Mouse (Mus musculus) bone marrow, adult 2 months (tissue): ENCODE data around the gene Zcchc14. TPM values are rescaled to one million over a fixed set of nuclear protein-coding genes. Genes with fewer than 3 reads are reported as not detected.

Experiments
- H3K27ac ChIP-seq: fragments of 200-500 bp; 2 replicates; pipeline ENCODE4 v1.5.1; 2012; ENCODE audit warnings: low read depth, mild to moderate bottlenecking, control low read depth, inconsistent platforms, low read length; ENCODE audit not compliant: control insufficient read depth, poor library complexity, insufficient read depth
- H3K4me1 ChIP-seq: fragments of 200-500 bp; 2 replicates; pipeline ENCODE4 v1.6.1; 2011; ENCODE audit warnings: low read length; ENCODE audit not compliant: control insufficient read depth, insufficient read depth
- H3K4me3 ChIP-seq: fragments of 200-500 bp; replicated peaks from 2 replicates; pipeline ENCODE3; 2011; ENCODE audit warnings: mild to moderate bottlenecking, low read depth, low read length, control low read depth; ENCODE audit not compliant: control insufficient read depth
- CTCF ChIP-seq: fragments of 200-500 bp; IDR thresholded peaks from 2 replicates; pipeline ENCODE4 v1.5.1; 2011; ENCODE audit warnings: low read length, control low read depth; ENCODE audit not compliant: control insufficient read depth, insufficient read depth
- POLR2A ChIP-seq: fragments of 200-500 bp; IDR thresholded peaks from 2 replicates; pipeline ENCODE4 v1.6.1; 2011; ENCODE audit warnings: low read depth, mild to moderate bottlenecking, control low read depth, low read length, borderline replicate concordance; ENCODE audit not compliant: control insufficient read depth
- WGBS: fragments of 180-500 bp; shearing (Covaris S2); methylation state at CpG from one replicate; pipeline ENCODE4 v1.1.7; 2018; 5-methylcytosine and 5-hydroxymethylcytosine counted together
- polyA plus RNA-seq: library from polyadenylated mRNA; stranded (reverse); fragments of >200 nt; gene quantifications from 2 replicates; pipeline ENCODE4 v1.2.4, GENCODE M21; 2011; ENCODE audit warnings: low replicate concordance; ENCODE audit not compliant: missing spikeins, insufficient read depth, insufficient read length

Gene Zcchc14
- polyA plus RNA-seq, 1 experiment = 4.9 TPM

DNA sequence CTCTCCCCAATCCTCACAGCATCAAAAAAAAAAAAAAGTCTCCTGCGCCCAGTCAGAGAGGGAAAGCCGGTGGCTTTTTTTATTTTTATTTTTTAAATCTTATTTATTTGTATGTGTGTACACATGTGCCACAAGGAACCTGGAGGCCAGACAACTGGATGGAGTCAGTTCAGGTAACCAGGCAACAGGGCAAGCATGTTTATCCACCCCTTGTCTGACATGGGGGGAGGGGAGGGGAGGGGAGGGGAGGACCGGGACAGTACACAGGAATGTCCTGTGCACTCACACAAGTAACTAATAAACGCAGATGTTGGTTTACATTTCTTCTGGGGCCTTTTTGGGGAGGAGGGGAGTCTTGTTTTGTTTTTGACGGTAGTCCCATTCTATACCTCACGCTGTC, 89.0 kb downstream of the Zcchc14 start:
- Histone ChIP-seq H3K4me3 (no peak overlapping the region), H3K4me1 (no peaks in the 10 kb centered on the region), H3K27ac (no peak overlapping the region)
- TF ChIP-seq CTCF = no peak
- TF ChIP-seq POLR2A = no peak
- WGBS = 89% methylated on average over 6 of the region's 6 CpGs

DNA sequence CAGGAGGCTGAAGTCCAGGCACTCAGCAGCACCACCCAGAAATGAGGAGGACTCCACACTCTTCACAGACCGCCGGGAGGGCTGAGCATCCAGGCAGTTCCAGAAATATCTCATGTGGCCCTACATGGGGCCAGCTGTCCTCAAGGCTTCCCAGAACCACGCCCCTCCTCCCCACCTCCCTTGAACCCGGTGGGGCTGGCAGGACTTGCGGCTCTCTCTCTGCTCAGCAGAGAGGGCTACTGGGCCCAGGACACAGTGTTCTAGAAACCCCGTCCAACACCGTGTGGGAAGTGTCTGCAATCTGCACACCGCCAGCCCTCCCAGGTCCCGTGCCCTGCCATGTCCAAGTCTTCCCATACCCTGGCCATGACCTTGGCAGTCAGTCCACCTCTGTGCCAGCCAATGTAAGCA, 89.8 kb downstream of the Zcchc14 start:
- WGBS = 82% methylated on average over 9 of the region's 9 CpGs
- TF ChIP-seq POLR2A = no peak
- no peak for TF ChIP-seq CTCF
- H3K27ac ChIP-seq = no peak overlapping the region; the same call in 1 of the 2 replicates
- H3K4me3 ChIP-seq = no peak overlapping the region
- no peaks in the 10 kb centered on the region for H3K4me1 ChIP-seq

DNA sequence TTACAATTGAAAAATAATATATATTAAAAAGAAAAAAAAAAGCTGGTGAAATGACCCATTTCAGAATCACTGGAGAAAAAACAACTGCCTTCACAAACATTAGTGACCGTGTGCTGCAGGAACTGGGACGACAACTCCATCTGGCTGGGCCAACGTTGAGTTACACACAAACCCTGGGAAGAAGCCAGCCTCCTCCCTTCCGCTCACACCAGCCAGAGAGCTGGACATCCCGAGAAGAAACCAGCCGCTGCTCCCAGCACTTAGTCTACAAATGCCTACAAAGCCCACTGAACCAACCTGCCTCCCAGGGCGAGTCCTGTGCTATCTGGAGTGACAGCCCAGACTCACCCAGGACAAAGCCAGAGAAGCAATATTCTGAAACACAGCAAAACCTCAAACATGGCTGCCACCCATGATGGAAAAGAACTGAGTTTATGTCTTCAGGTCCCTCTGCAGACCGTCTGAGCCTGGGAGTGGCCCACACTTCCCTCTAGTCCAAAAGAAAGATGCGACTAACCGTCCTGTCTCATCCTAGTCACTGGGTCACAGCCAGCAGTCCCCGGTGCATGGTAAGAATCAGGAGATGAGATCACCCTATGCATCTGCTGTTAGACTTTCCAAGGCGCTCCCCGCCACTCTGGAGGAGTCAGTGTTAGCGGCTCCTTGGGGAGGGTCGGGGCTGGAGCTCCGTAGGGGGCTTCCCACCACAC, 90.9 kb downstream of the Zcchc14 start:
- Histone ChIP-seq H3K4me3 (no peak overlapping the region), H3K27ac (no peak overlapping the region), H3K4me1 (no peaks in the 10 kb centered on the region)
- TF ChIP-seq CTCF = no peak
- no peak for TF ChIP-seq POLR2A
- 85% methylated on average over 16 of the region's 16 CpGs for WGBS

DNA sequence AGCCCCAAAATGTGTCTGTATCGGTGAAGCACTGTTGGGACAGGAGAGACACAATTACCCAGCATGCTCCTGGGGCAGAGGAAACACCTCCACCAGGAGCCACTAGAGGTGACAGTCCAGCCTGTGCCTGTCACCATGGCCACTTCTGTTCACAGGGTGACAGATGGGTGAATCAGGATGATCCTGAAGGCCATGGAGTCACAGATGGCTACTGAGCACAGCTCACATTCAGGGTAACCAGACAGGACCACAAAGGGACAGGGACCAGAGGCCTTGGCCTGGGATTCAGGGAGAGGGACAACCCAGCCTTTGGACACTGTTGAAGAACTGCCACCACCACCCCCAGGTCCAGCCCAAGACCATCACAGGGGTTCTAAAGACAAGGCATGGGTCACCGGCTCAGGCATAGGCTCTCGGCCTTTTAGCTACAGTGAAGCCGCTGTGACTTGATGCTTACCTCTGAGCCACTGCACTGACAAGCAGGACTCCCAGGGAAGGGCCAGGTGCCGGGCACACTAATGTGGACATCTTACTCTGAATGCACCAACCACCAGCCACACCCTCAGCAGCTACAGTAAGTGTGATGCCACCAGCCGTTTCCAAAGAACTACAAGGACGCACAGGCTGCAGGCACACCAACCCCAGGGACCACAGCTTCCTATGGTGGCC, 92.1 kb downstream of the Zcchc14 start:
- no peaks in the 10 kb centered on the region for H3K4me1 ChIP-seq
- TF ChIP-seq POLR2A (no peak), CTCF (no peak)
- WGBS = 88% methylated on average over 7 of the region's 7 CpGs
- H3K27ac ChIP-seq = no peak overlapping the region
- no peak overlapping the region for H3K4me3 ChIP-seq

DNA sequence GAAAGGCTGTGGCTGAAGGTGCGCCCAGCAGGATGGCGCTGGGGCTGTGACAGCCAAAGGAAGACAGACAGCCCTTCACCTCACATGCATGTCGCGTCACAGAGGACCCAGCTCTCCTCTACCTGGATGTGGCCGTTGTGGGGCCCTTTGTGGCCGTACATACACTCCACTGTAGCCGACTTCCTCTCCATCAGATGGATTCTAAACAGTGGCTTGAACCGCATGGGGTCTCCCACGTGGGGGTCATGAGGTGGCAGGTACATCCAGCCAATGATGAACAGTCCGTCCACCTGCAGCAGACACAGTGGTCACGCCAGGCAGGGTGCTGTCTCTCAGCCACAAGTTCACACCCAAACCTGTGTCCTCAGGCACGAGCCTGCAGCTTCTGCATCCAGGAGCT, 92.9 kb downstream of the Zcchc14 start:
- H3K4me3 ChIP-seq = no peak overlapping the region
- 88% methylated on average over 12 of the region's 12 CpGs for WGBS
- TF ChIP-seq CTCF (no peak), POLR2A (no peak)
- H3K27ac ChIP-seq = no peak overlapping the region
- no peaks in the 10 kb centered on the region for H3K4me1 ChIP-seq

DNA sequence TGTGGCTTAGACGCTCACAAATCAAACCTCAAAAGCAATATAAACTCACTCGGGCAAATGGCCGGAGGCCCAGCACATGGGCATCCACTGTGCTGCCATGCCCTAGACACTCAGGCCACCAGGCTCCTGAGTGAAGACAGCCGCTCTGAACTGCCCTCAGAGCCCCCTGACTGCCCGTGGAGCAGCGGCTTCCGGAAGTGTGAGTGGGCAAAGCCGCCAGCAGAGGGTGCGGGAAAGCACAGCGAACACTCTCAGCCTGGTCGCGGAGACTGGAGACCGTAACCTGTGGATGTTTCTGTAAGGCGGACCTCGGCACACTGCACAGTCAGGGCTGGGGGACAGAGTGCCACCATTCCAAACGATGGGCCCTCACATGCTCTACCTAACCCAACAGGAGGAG, 94.2 kb downstream of the Zcchc14 start:
- TF ChIP-seq CTCF (no peak), POLR2A (no peak)
- Histone ChIP-seq H3K27ac (no peak overlapping the region), H3K4me3 (no peak overlapping the region), H3K4me1 (no peaks in the 10 kb centered on the region)
- WGBS = 87% methylated on average over 16 of the region's 16 CpGs

DNA sequence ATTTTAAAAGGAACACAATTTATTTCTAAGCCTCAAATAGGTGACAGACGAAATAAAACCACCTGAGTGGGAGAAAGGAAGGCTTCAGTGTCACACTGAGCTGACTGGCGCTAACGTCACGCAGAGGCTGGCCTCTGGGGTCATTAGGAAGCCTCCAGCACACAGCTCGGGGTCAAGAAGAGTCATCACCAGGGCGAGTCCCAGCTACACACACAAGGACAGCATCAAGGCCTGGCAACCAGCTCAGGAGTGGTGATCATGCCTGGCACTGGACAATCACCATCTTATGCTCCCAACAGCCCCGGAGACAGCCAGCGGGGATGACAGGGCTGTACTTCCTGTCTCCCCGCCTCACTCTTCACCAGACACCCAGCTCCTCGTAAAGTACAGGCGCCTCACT, 95.0 kb downstream of the Zcchc14 start:
- H3K27ac ChIP-seq = no peak overlapping the region
- H3K4me1 ChIP-seq = no peaks in the 10 kb centered on the region
- TF ChIP-seq CTCF (no peak), POLR2A (no peak)
- WGBS = 86% methylated on average over 11 of the region's 11 CpGs
- H3K4me3 ChIP-seq = no peak overlapping the region

DNA sequence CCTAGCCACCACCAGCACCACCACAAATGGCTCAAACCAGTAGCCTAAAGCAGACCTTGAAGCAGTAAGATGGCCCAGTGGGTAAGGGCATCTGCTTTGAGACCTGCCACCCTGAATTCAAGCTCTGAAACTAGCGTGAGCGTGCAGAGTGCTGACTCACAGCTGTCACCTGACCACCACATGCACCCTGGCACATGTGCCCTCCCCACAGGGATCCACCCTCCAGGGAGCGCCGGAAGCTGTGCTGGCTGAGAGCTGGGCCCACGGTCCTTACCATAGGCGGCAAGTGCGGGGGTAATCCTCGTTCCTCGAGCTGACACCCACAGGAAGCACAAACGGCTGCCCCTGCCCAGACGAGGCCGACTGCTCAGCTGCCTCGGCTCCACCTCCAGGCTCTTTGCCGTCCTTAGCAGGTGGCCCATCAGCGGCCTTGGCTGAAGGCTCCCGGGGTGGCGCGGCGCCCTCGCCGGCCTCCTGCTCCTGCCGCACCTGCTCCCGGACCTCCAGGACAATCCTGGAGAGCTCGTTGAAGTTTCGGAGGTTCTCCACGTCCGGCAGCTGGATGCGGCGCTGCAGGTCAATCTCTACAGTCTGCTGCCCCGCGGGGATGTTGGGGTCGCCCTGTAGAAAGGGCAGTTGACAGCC, 98.7 kb downstream of the Zcchc14 start:
- TF ChIP-seq POLR2A (no peak), CTCF (no peak)

DNA sequence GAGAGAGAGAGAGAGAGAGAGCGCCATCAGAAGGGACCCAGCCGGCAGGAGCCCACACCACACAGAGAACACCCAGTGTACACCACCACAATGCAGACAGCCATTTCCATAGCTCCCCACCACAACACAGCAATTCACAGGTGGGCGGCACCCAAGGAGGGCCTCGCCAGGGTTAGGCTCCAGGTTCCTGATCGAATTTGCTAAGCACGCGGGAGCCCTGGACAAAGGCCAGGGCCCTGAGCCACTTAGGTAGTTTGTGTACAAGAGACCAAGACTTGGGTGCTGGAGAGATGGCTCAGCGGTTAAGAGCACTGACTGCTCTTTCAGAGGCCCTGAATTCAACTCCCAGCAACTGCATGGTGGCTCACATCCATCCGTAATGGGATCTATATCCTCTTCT, 100.2 kb downstream of the Zcchc14 start:
- WGBS = 88% methylated on average over 9 of the region's 9 CpGs
- Histone ChIP-seq H3K4me1 (no peaks in the 10 kb centered on the region), H3K27ac (no peak overlapping the region), H3K4me3 (no peak overlapping the region)
- TF ChIP-seq CTCF (no peak), POLR2A (no peak)

More for the DNA sequence above, 98.7 kb downstream of the Zcchc14 start:
- Histone ChIP-seq H3K27ac (no peak overlapping the region), H3K4me3 (no peak overlapping the region), H3K4me1 (no peaks in the 10 kb centered on the region)
- 93% methylated on average over 32 of the region's 32 CpGs for WGBS
